Mouse (Mus musculus): Measurements from ENCODE around the gene Padi1.

DNA sequence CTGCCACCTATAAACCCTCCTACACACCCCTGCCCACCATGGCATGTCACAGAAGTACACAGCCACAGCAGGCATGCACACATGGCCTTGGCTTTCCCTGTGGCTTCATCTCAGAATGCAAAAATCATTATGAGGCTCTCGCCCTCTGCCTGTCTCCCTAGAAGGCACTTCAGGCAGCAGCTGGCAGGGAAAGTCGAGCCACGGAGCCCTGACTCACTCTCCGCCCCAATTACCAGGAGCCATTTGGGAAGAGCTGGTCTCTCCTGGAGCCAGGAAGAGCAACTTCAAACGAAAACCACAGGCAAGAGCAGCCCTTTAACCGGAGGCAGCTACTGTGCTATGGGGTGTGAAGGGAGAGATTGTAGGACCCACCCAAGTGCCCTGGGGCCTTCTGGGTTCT lies 31.1 kb upstream of the Padi1 start:
- TF ChIP-seq CTCF (IDR thresholded peaks at IDR 0.05; ENCODE audit: low read depth, low read length) (no peak), POLR2A (IDR thresholded peaks at IDR 0.05; ENCODE audit: borderline replicate concordance, low read depth, low read length) (no peak)
